Mouse (Mus musculus) forebrain, postnatal 0 days (tissue): ENCODE measurements around the gene Atad1. TPM values are rescaled to one million over a fixed set of nuclear protein-coding genes. Genes with fewer than 3 reads are reported as not detected.

Source experiments
- ATAC-seq: fragments of 200-750 bp; cut with Nextera tagmentation; 2 replicates; pipeline ENCODE4 v1.8.0; 2017; ENCODE audit warnings: mild to moderate bottlenecking, moderate library complexity
- DNase-seq: peaks from one replicate; pipeline ENCODE4 v3.0.0-alpha.2; 2015
- H3K27ac ChIP-seq: fragments of 300-500 bp; sonication (generic); 2 replicates; pipeline ENCODE4 v1.5.1; 2014; ENCODE audit warnings: low read depth, mild to moderate bottlenecking, antibody characterized with exemption, low read length, moderate library complexity, mixed read lengths
- H3K27me3 ChIP-seq: fragments of 300-500 bp; sonication (generic); 2 replicates; pipeline ENCODE4 v1.6.1; 2014; ENCODE audit warnings: mild to moderate bottlenecking, low read length, mixed read lengths; ENCODE audit not compliant: insufficient read depth
- H3K36me3 ChIP-seq: fragments of 300-500 bp; sonication (generic); 2 replicates; pipeline ENCODE4 v1.6.1; 2014; ENCODE audit warnings: mild to moderate bottlenecking, moderate library complexity; ENCODE audit not compliant: insufficient read depth
- H3K4me1 ChIP-seq: fragments of 300-500 bp; sonication (generic); 2 replicates; pipeline ENCODE4 v1.6.1; 2014; ENCODE audit warnings: antibody characterized with exemption; ENCODE audit not compliant: insufficient read depth
- H3K4me2 ChIP-seq: fragments of 300-500 bp; sonication (generic); 2 replicates; pipeline ENCODE4 v1.6.1; 2014; ENCODE audit warnings: low read depth, mild to moderate bottlenecking, moderate library complexity
- H3K4me3 ChIP-seq: fragments of 300-500 bp; sonication (generic); 2 replicates; pipeline ENCODE4 v1.5.1; 2014; ENCODE audit warnings: low read depth, low read length, mixed read lengths
- H3K9ac ChIP-seq: fragments of 300-500 bp; sonication (generic); 2 replicates; pipeline ENCODE4 v1.6.1; 2014; ENCODE audit warnings: mild to moderate bottlenecking
- H3K9me3 ChIP-seq: fragments of 300-500 bp; sonication (generic); 2 replicates; pipeline ENCODE4 v1.6.1; 2016; ENCODE audit warnings: low read length
- CTCF ChIP-seq: sonication (generic); IDR thresholded peaks from 2 replicates; pipeline ENCODE4 v1.5.1; 2016; ENCODE audit warnings: antibody characterized with exemption, control low read depth, low read depth
- WGBS: fragments of 180-500 bp; shearing (Covaris S2); extraction: QIAGEN DNeasy Blood & Tissue Kit; methylation state at CpG from one replicate; pipeline ENCODE4 v1.1.7; 2014; 5-methylcytosine and 5-hydroxymethylcytosine counted together
- polyA plus RNA-seq: library from polyadenylated mRNA; unstranded; fragments of >200 nt; fragmentation: Nextera tagmentation; extraction: Ambion mirVana; gene quantifications from 2 replicates; pipeline ENCODE4 v1.2.1, GENCODE M21; 2015
- total RNA-seq: library from RNA; depleted of rRNA; stranded (reverse); fragments of >200 nt; gene quantifications from 2 replicates; pipeline ENCODE4 v1.2.3, GENCODE M21; 2014

Gene Atad1
- total and polyA plus RNA-seq, 2 experiments from 2014 or later: 121 to 173 TPM

DNA sequence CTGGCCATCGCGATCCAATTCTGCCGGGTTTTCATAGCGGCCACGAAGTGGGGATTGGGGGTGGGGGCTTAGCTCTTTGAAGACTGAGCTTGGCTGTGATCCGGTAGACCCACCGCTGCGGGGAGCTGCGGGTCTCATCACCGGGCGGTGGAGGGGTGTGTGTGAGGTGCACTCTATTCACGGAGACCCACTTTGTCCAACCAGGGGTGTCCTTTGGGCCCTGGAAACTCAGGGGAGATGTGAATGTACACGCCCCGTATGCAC, 17.0 kb upstream of the Atad1 start:
- no peaks in the 10 kb centered on the region for H3K36me3 ChIP-seq
- peak overlapping the region; percentile 99 for H3K27ac ChIP-seq
- 1% methylated on average over 14 of the region's 14 CpGs for WGBS
- DNase-seq (no peak), ATAC-seq (peak; percentile 66)
- no peaks in the 10 kb centered on the region for H3K4me1 ChIP-seq
- peak overlapping the region; percentile 98 for H3K4me3 ChIP-seq
- peak overlapping the region; percentile 84 for H3K4me2 ChIP-seq
- no peaks in the 10 kb centered on the region for H3K27me3 ChIP-seq
- H3K9ac ChIP-seq: peak overlapping the region; percentile 97
- no peaks in the 10 kb centered on the region for H3K9me3 ChIP-seq
- TF ChIP-seq CTCF: peak; percentile 46

DNA sequence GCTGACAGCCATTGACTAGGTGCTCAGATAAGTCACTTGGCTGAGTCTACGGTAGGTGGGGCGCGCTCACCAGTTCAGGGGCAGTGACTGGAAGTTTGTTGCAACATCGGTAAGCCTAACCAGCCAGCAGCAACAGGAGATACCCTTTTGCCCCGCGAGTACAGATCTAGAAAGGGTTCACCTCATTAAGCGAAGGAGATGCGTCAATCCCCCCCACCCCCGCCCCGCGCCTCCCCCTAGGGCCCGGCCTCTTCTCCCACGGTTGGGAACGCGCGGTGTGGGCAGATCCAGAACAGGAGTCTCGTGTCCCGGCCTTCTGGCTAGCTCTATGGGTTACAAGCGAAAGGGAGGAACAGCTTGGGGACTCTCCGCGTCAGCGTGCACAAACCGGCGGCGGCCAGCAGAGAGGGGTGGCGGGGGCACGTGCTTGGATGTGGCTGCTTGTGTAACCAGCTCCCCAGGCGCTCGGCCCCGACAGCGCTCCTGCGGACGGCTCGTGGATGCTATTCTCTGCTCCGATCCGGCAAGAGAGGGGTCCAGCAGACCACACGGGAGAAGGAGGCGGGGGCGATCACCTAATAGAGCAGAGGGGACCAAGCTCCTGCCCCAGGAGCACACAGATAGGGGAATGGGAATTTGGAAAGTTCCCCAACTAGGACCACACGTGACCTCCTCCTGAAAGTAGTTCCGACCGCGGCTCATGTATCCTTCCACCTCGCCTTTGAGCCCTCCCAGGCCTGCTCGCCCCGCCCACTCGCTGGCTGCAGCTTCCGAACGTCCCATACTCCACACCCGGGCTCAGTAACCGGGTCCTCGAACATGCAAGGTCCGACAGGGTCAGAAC, 16.4 kb upstream of the Atad1 start:
- ATAC-seq (peak; percentile 72), DNase-seq (peak; percentile 98)
- H3K27ac ChIP-seq: peak overlapping the region; percentile 99
- peak; percentile 43 for TF ChIP-seq CTCF
- peak overlapping the region; percentile 84 for H3K4me2 ChIP-seq
- H3K36me3 ChIP-seq: no peaks in the 10 kb centered on the region
- WGBS: 2% methylated on average over 51 of the region's 53 CpGs
- no peaks in the 10 kb centered on the region for H3K4me1 ChIP-seq
- H3K4me3 ChIP-seq: peak overlapping the region; percentile 98
- no peaks in the 10 kb centered on the region for H3K27me3 ChIP-seq
- no peaks in the 10 kb centered on the region for H3K9me3 ChIP-seq
- peak overlapping the region; percentile 97 for H3K9ac ChIP-seq

DNA sequence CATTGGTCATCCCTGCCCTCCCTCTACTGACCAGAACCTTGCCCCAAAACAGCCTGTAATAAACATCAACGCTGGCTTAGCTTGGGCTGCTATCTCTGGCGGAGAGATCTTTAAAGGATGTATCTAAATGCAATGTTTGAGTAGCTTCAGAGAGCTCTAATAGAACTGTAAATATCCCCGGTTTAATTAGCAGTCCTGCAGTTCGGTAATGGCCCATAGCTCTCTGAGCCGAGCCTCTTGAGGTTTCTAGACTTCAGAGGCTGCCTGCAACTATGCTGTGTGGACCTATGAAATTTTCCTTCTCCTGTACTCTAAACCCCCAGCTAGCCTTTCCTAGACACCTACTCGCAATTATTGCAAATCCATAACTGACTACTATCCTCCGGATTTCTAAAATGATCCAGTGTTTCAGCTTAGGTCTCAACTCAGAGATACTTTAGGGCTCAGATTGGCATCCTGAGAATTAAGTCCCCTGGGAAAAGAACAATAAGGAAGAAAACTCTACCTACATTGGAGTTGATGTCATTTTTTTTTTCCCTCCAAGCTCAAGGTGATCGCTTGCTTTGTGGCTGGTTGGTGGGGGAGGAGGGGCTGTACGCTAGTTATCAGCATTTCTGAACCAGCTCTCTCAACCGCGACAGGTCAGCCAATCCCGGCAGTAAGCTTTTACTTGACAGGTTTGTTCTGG, 15.7 kb upstream of the Atad1 start:
- H3K4me3 ChIP-seq: peak overlapping the region; percentile 98
- no peak for ATAC-seq
- no peaks in the 10 kb centered on the region for H3K27me3 ChIP-seq
- H3K9me3 ChIP-seq: no peaks in the 10 kb centered on the region
- peak overlapping the region; percentile 84 for H3K4me2 ChIP-seq
- H3K9ac ChIP-seq: peak overlapping the region; percentile 97
- no peaks in the 10 kb centered on the region for H3K4me1 ChIP-seq
- no peak for TF ChIP-seq CTCF
- no peak overlapping the region for H3K27ac ChIP-seq
- peak; percentile 30 for DNase-seq
- 4% methylated on average over 12 of the region's 12 CpGs for WGBS
- no peaks in the 10 kb centered on the region for H3K36me3 ChIP-seq

DNA sequence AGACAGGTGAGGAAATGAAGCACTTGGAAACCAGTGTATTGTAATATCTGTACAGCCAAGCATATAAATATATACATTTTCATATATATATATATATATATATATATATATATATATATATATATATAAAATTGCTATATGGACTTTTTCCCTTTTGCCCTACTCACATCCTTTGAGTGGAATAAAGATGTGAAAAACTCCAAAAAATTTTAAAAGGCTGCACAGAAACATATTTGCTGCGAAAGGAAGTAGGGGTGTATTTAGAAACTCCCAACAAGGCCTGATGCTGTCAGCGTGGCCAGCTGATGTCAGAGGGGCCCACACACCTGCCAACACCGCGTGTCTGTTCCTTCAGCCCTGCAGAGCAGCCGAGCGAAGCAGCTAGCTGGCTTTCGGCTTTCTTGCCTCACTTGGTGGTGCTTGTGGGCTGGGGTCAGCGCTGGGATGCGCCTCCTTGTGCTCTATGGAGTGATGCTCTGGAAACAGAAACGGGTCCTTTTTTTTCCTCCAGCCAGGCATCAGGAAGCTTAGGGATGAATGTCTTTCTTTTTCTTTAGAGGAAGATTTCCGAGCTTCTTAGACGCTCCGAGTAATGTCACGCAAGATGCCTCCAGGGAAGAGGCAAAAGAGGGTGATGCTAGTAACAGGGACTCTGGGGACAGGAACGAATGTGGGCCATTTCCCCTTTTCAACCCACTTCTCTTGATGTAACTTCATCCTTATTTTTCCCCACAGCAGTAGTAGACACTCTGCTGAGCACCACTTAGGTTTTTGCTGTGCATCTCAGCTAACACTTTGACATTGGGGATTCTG, 14.8 kb upstream of the Atad1 start:
- H3K4me3 ChIP-seq: no peak overlapping the region
- DNase-seq: no peak
- no peak for TF ChIP-seq CTCF
- H3K4me2 ChIP-seq: no peak overlapping the region
- no peak for ATAC-seq
- no peaks in the 10 kb centered on the region for H3K36me3 ChIP-seq
- H3K27me3 ChIP-seq: no peaks in the 10 kb centered on the region
- H3K9ac ChIP-seq: no peak overlapping the region
- WGBS: 21% methylated on average over 15 of the region's 15 CpGs
- H3K4me1 ChIP-seq: no peaks in the 10 kb centered on the region
- H3K27ac ChIP-seq: no peak overlapping the region
- no peaks in the 10 kb centered on the region for H3K9me3 ChIP-seq

DNA sequence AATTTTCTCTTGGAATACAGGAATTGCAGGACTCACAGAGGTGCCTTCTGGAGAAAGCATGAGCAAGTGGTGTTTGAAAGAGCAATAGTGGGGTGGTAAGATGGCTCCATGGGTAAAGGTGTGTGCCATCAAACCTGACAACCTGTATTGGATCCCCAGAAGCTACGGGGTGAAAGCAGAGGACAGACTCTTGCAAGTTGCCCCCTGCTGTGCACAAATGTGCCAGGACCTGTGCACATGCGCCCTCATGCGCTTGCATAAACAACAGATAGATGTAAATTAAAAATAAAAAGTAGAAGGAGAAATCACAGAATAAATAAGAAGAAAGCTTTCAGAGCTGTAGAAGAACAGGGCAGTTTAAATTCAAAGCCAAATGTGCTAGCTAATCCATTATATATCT, 13.8 kb upstream of the Atad1 start:
- Histone ChIP-seq H3K27ac (no peak overlapping the region), H3K4me1 (no peaks in the 10 kb centered on the region), H3K9me3 (no peaks in the 10 kb centered on the region), H3K9ac (no peak overlapping the region), H3K4me2 (no peak overlapping the region), H3K27me3 (no peaks in the 10 kb centered on the region), H3K36me3 (no peaks in the 10 kb centered on the region), H3K4me3 (no peak overlapping the region)
- DNase-seq (no peak), ATAC-seq (no peak)
- TF ChIP-seq CTCF: no peak
- 71% methylated on average over 3 of the region's 3 CpGs for WGBS

DNA sequence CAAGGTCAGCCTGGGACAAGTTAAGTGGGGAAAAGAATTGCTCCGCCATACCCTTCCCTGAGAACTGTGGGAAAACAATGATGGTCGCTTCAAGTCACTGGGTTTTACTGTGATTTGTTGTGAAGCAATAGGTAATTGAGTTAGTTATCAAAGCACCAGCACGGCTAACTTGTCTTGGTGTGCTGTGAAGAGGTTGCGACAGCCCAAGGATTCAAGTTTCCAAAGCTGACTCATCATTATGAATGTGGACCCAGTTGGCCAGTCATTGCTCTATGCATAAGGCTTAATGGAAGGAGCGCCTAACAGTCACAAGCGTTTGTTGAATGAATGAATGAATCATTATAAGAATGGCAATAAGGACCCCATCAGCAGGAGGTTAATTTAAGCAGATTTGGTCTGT, 12.8 kb upstream of the Atad1 start:
- H3K9ac ChIP-seq: no peak overlapping the region
- DNase-seq: no peak
- WGBS: 94% methylated on average over 6 of the region's 6 CpGs

DNA sequence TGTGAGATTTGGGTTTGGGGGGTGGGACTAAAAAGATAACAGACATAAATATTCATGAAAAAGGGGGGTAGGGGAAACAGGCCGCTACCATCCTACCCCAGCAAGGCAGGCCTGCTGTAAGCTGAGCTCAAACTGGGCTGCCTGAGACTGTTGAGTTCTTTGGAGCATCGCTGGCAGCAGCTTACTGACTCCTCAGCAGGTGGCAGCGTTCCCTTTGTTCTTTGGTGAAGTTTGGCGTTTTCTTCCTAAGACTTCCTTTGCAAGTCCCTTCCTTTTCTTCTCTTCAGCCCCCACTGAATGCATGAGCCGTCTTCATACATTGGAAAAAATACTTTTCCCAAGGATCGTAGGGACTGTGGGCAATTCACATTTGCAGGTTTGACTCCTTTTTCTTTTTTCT, 9.8 kb upstream of the Atad1 start:
- H3K9ac ChIP-seq: no peak overlapping the region
- DNase-seq (peak; percentile 78), ATAC-seq (peak; percentile 36; the same call in 1 of the 2 replicates)
- H3K27ac ChIP-seq: no peak overlapping the region
- no peak overlapping the region for H3K4me3 ChIP-seq
- no peaks in the 10 kb centered on the region for H3K36me3 ChIP-seq
- 12% methylated on average over 6 of the region's 6 CpGs for WGBS
- peak; percentile 63 for TF ChIP-seq CTCF
- H3K4me2 ChIP-seq: no peak overlapping the region
- no peaks in the 10 kb centered on the region for H3K4me1 ChIP-seq
- H3K27me3 ChIP-seq: no peaks in the 10 kb centered on the region
- H3K9me3 ChIP-seq: no peaks in the 10 kb centered on the region

More for the DNA sequence above, 12.8 kb upstream of the Atad1 start:
- Histone ChIP-seq H3K4me2 (no peak overlapping the region), H3K27ac (no peak overlapping the region), H3K4me3 (no peak overlapping the region), H3K36me3 (no peaks in the 10 kb centered on the region), H3K9me3 (no peaks in the 10 kb centered on the region), H3K4me1 (no peaks in the 10 kb centered on the region), H3K27me3 (no peaks in the 10 kb centered on the region)
- no peak for TF ChIP-seq CTCF
- ATAC-seq: no peak
